Comparison of ENCODE assay signal across 22 mouse cellular contexts in genomic region chr5:53565213-53565794, GRCm38 (mm10).
DNase-seq lines count a peak whose midpoint lies in the region; ATAC-seq and TF ChIP-seq lines count a peak whose summit lies in the region.
"Had no signal": no experiment of that assay in that cellular context is flagged by ENCODE, and none has a peak within 500 bp of the region (broad histone marks: within the 10 kb centered on the region; RNA-seq: fewer than 3 reads in every experiment).

No protein-coding gene starts in this region.

- WGBS in lung, embryonic 15.5 days, result 52% methylated on average over 5 of the region's 5 CpGs
- WGBS in embryonic facial prominence, embryonic 13.5 days, result 20% methylated on average over 5 of the region's 5 CpGs

- H3K36me3 ChIP-seq in lung, embryonic 15.5 days, result no peaks in the 10 kb centered on the region
- H3K36me3 ChIP-seq in CH12.LX (replicated peaks in 1 of 2; ENCODE audit: control insufficient read depth in 1 of 2, insufficient read depth in 1 of 2, low read length in 1 of 2) (no peaks in the 10 kb centered on the region), myocyte (ENCODE audit: control insufficient read depth, insufficient read depth) (no peaks in the 10 kb centered on the region)
- no peaks in the 10 kb centered on the region for H3K36me3 ChIP-seq in embryonic facial prominence, embryonic 13.5 days
- H3K36me3 ChIP-seq: liver, embryonic 12.5 days; midbrain, embryonic 10.5 days; neural tube, embryonic 12.5 days had no signal

- peaks cover 10% of the 10 kb centered on the region for H3K4me1 ChIP-seq in lung, embryonic 15.5 days
- H3K4me1 ChIP-seq in CH12.LX (ENCODE audit: control insufficient read depth in 1 of 2, insufficient read depth in 2 of 2), result peaks cover 6 to 22% of the 10 kb centered on the region in 2 experiments; a peak in 3 of 4 replicates
- peaks cover 31% of the 10 kb centered on the region for H3K4me1 ChIP-seq in embryonic facial prominence, embryonic 13.5 days
- H3K4me1 ChIP-seq: liver, embryonic 12.5 days; midbrain, embryonic 10.5 days; neural tube, embryonic 12.5 days had no signal

- TF ChIP-seq RAD21 in CH12.LX (IDR thresholded peaks at IDR 0.05; ENCODE audit: low read depth, low read length), result no peak

- no peaks in the 10 kb centered on the region for H3K27me3 ChIP-seq in lung, embryonic 15.5 days
- H3K27me3 ChIP-seq in CH12.LX (replicated peaks), result no peaks in the 10 kb centered on the region
- H3K27me3 ChIP-seq in embryonic facial prominence, embryonic 13.5 days, result no peaks in the 10 kb centered on the region
- no peaks in the 10 kb centered on the region for H3K27me3 ChIP-seq in myocyte (ENCODE audit: control insufficient read depth, insufficient read depth, insufficient read length)
- H3K27me3 ChIP-seq: liver, embryonic 12.5 days; neural tube, embryonic 12.5 days had no signal

- ATAC-seq in lung, embryonic 15.5 days (ENCODE audit: borderline replicate concordance, extremely low read depth, low FRiP score, low TSS enrichment), result peak; percentile 39; the same call in 1 of the 2 replicates
- ATAC-seq in embryonic facial prominence, embryonic 13.5 days (ENCODE audit: insufficient number of reproducible peaks, insufficient read depth, low FRiP score, low TSS enrichment, low read depth), result no peak; the same call in 1 of the 2 replicates
- ATAC-seq: forebrain, postnatal 0 days; hindbrain, embryonic 16.5 days; liver, embryonic 12.5 days had no signal

- no peak overlapping the region for H3K4me2 ChIP-seq in lung, embryonic 15.5 days
- H3K4me2 ChIP-seq in CH12.LX (ENCODE audit: insufficient read depth, low read depth, poor library complexity, severe bottlenecking) (no peak overlapping the region), myocyte (ENCODE audit: low read depth) (peak overlapping the region; percentile 64)
- H3K4me2 ChIP-seq in embryonic facial prominence, embryonic 13.5 days, result no peak overlapping the region
- H3K4me2 ChIP-seq: liver, embryonic 12.5 days; neural tube, embryonic 12.5 days had no signal

- H3K4me3 ChIP-seq in lung, embryonic 15.5 days, result no peak overlapping the region
- H3K4me3 ChIP-seq in CH12.LX (replicated peaks in 1 of 3; ENCODE audit: low read depth in 2 of 3, low read length in 2 of 3, poor library complexity in 1 of 3) (no peak overlapping the region), myocyte (no peak overlapping the region)
- H3K4me3 ChIP-seq in embryonic facial prominence, embryonic 13.5 days, result no peak overlapping the region
- H3K4me3 ChIP-seq: left cerebral cortex, adult 2 months; liver, embryonic 12.5 days; midbrain, embryonic 10.5 days; neural tube, embryonic 12.5 days had no signal

- dilution Hi-C loops in CH12.LX (cut with MboI; ENCODE audit: extremely low pct_ligation_motif_present, extremely low pct_unique_long_range_greater_than_20kb, low sequenced_read_pairs), result no loop called here

- no peak for DNase-seq in lung, postnatal 14 days
- no peak for DNase-seq in CH12.LX (ENCODE audit: extremely low read depth)
- DNase-seq in ovary, postnatal 36 days (ENCODE audit: low spot score), result no peak
- no peak for DNase-seq in left cerebral cortex, postnatal 36 days (ENCODE audit: low spot score in 2 of 2)
- DNase-seq: adrenal gland, postnatal 36 days; cerebellum, adult 11-12 months; cerebellum, postnatal 25 days; embryo, embryonic 11 days; forebrain, postnatal 0 days; kidney, adult 2 months; kidney, postnatal 14 days; layer of hippocampus, adult 9-11 months; thymus, adult 2 months had no signal

- H3K79me2 ChIP-seq in CH12.LX (replicated peaks; ENCODE audit: control insufficient read depth, extremely low read depth, insufficient read depth, poor library complexity, severe bottlenecking), result no peaks in the 10 kb centered on the region
- H3K79me2 ChIP-seq in myocyte (ENCODE audit: control insufficient read depth, insufficient read depth), result no peaks in the 10 kb centered on the region

- in situ Hi-C loops in CH12.LX (cut with MboI; ENCODE audit: low pct_ligation_motif_present, low pct_unique_long_range_greater_than_20kb, low sequenced_read_pairs), result no loop called here

- no peak overlapping the region for H3K9ac ChIP-seq in lung, embryonic 15.5 days
- 0 out of 2 replicates have a peak overlapping the region, but pooled peaks have one; percentile 10 for H3K9ac ChIP-seq in CH12.LX (ENCODE audit: insufficient read depth, low read depth)
- H3K9ac ChIP-seq in embryonic facial prominence, embryonic 13.5 days, result no peak overlapping the region
- H3K9ac ChIP-seq: forebrain, postnatal 0 days; liver, embryonic 12.5 days; neural tube, embryonic 12.5 days had no signal

- TF ChIP-seq POLR2A in CH12.LX (IDR thresholded peaks at IDR 0.05; ENCODE audit: low read depth, low read length) (no peak), myocyte (IDR thresholded peaks at IDR 0.05; ENCODE audit: insufficient read length, low read depth) (no peak)

- no peak overlapping the region for H3ac ChIP-seq in myocyte (ENCODE audit: control insufficient read depth, insufficient read length)

- TF ChIP-seq EP300 in CH12.LX (IDR thresholded peaks at IDR 0.05; ENCODE audit: low read length), result no peak

- intact Hi-C loops in left cerebral cortex, postnatal 36 days (cut with DNase I), result no loop called here

- no peak for TF ChIP-seq CTCF in CH12.LX (conservative IDR thresholded peaks at IDR 0.05 in 1 of 2, IDR thresholded peaks at IDR 0.05 in 1 of 2; ENCODE audit: low read depth in 2 of 2, low read length in 2 of 2)

- no peaks in the 10 kb centered on the region for H3K9me3 ChIP-seq in lung, embryonic 15.5 days
- peaks cover 6% of the 10 kb centered on the region for H3K9me3 ChIP-seq in CH12.LX (replicated peaks; ENCODE audit: low read length)
- H3K9me3 ChIP-seq in embryonic facial prominence, embryonic 13.5 days, result no peaks in the 10 kb centered on the region
- H3K9me3 ChIP-seq: liver, embryonic 12.5 days; midbrain, embryonic 10.5 days; neural tube, embryonic 12.5 days had no signal

- peak overlapping the region; percentile 25; the same call in 1 of the 2 replicates for H3K27ac ChIP-seq in lung, embryonic 15.5 days
- no peak overlapping the region; the same call in 1 of the 2 replicates for H3K27ac ChIP-seq in CH12.LX (ENCODE audit: insufficient read depth, low read depth)
- H3K27ac ChIP-seq in embryonic facial prominence, embryonic 13.5 days, result peak overlapping the region; percentile 66
- H3K27ac ChIP-seq: left cerebral cortex, adult 2 months; liver, embryonic 12.5 days; macrophage; midbrain, embryonic 10.5 days; neural tube, embryonic 12.5 days had no signal

TF ChIP-seq in CH12.LX, 34 proteins besides CTCF, POLR2A, EP300 and RAD21:
- TF ChIP-seq POLR2AphosphoS2 (IDR thresholded peaks at IDR 0.05; ENCODE audit: low read depth, low read length) (no peak), HCFC1 (IDR thresholded peaks at IDR 0.05; ENCODE audit: low read depth, low read length) (no peak), UBTF (IDR thresholded peaks at IDR 0.05; ENCODE audit: low read depth, low read length) (no peak), RCOR1 (conservative IDR thresholded peaks at IDR 0.05; ENCODE audit: low read depth, low read length) (no peak), ELF1 (IDR thresholded peaks at IDR 0.05; ENCODE audit: low read depth, low read length) (no peak), E2F4 (IDR thresholded peaks at IDR 0.05; ENCODE audit: insufficient replicate concordance, low read depth, low read length) (no peak), ETS1 (conservative IDR thresholded peaks at IDR 0.05; ENCODE audit: low read depth, low read length) (no peak), MYC (IDR thresholded peaks at IDR 0.05; ENCODE audit: low read depth, low read length) (no peak), CHD2 (IDR thresholded peaks at IDR 0.05; ENCODE audit: low read length) (no peak), ZC3H11A (IDR thresholded peaks at IDR 0.05; ENCODE audit: low read depth, low read length) (no peak), ZKSCAN1 (IDR thresholded peaks at IDR 0.05; ENCODE audit: borderline replicate concordance, low read depth, low read length) (no peak), GABPA (IDR thresholded peaks at IDR 0.05; ENCODE audit: insufficient replicate concordance, low read depth, low read length) (no peak), BHLHE40 (IDR thresholded peaks at IDR 0.05; ENCODE audit: low read depth, low read length) (no peak), TCF12 (IDR thresholded peaks at IDR 0.05; ENCODE audit: low read depth, low read length) (no peak), JUN (IDR thresholded peaks at IDR 0.05; ENCODE audit: insufficient read depth, low read depth, low read length) (no peak), USF1 (IDR thresholded peaks at IDR 0.05; ENCODE audit: low read depth, low read length) (no peak), ZMIZ1 (IDR thresholded peaks at IDR 0.05; ENCODE audit: low read depth, low read length) (no peak)

TF ChIP-seq in myocyte, 11 proteins besides CTCF, POLR2A, EP300 and RAD21:
- TF ChIP-seq MYOD1 (IDR thresholded peaks at IDR 0.05; ENCODE audit: control insufficient read depth in 1 of 3, insufficient read length in 2 of 3, low read depth in 2 of 3), result no peak
- TF ChIP-seq CEBPB (IDR thresholded peaks at IDR 0.05; ENCODE audit: insufficient read depth, poor library complexity, severe bottlenecking), result no peak
- no peak for TF ChIP-seq REST (IDR thresholded peaks at IDR 0.05; ENCODE audit: insufficient read depth, insufficient read length)
- TF ChIP-seq TCF12 (IDR thresholded peaks at IDR 0.05; ENCODE audit: insufficient read depth, poor library complexity, severe bottlenecking), result no peak
- no peak for TF ChIP-seq USF1 (IDR thresholded peaks at IDR 0.05; ENCODE audit: low read depth)
- no peak for TF ChIP-seq TCF3 (IDR thresholded peaks at IDR 0.05; ENCODE audit: insufficient read length, low read depth)
- no peak for TF ChIP-seq E2F4 (IDR thresholded peaks at IDR 0.05; ENCODE audit: insufficient read depth)
- TF ChIP-seq SRF (IDR thresholded peaks at IDR 0.05; ENCODE audit: control insufficient read depth, insufficient read length, low read depth), result no peak
- TF ChIP-seq MYOG (IDR thresholded peaks at IDR 0.05; ENCODE audit: control insufficient read depth in 1 of 3, insufficient read depth in 1 of 3, insufficient read length in 2 of 3, low read depth in 2 of 3), result no peak
- TF ChIP-seq MAX (IDR thresholded peaks at IDR 0.05; ENCODE audit: low read depth), result no peak
- TF ChIP-seq POLR2AphosphoS2 (IDR thresholded peaks at IDR 0.05; ENCODE audit: insufficient read length, low read depth), result no peak
